Mouse (Mus musculus): ENCODE data around the gene Wipf1.

The Wipf1 gene

DNA sequence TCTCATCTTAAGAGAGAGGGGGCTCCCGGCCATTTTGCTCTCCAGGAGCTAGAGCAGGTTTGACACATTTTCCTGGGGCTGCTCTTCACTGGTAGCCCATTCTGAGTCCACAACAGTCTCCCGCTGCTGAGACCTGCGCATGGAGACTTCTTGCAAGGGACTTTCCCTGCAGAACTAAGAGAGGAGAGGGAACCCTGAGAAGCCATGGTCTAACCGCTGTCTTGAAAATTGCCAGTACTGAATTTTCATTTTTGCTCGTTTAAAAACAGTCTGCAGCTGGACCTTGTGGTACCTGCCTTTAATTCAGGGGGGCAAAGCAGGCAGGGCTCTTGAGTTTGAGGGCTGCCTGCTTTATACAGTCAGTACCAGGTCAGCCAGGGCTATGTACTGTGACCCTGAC is 60.5 kb downstream of the Wipf1 start:
- DNase-seq (ENCODE audit: low read depth, low spot score) = no peak

DNA sequence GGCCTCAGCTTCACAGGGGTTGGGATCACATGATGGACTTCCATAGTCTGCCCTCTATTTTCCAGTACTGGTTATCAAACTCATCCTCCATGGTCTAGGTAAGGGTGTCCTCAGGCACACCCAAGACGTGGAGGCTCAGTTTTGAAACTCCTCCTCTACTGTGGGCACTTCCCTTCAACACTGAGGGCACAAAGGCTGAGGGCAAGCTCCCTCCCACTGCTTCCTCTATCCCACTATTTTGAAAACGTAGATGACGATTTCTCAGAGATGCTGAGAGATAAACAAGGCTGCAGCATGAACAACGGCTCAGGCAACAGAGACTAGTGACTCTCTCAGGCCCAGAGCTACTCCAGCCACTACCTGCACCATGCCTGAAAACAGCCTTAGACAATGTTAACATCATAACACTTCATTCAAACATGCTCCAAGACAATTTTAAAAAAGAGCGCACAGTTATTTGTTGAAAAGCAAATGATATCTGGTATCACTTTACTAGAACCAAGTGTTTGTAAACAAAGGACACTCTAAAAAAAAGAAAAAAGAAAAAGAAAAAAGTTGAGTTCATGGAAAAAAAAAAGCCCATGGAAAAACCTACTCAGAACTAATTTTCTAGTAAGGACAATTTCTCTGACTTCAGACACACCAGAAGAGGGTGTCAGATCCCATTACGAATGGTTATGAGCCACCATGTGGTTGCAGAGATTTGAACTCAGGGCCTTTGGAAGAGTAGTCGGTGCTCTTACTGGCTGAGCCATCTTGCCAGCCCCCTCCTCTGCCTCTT is 62.3 kb downstream of the Wipf1 start:
- no peak for DNase-seq (ENCODE audit: low read depth, low spot score)

DNA sequence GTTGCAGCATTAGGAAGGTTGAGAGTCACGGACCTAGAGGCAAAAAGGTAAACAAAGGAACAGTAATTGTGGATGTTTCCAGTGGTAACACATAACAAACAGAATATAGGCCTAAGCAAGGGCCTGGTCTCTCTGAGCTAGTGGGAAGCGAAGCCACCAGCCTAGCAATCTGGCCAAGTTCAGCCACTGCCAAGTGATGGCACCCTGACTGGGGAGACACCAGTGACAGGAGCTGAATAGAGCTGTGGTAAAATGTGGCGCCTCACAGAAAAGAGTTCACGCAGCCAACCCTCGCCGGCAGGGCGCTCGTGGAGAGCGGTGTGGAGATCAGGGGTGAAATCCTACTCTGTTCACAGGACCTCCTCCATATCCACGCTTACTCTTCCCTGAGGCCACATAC is 63.1 kb downstream of the Wipf1 start:
- DNase-seq (ENCODE audit: low read depth, low spot score) = no peak

DNA sequence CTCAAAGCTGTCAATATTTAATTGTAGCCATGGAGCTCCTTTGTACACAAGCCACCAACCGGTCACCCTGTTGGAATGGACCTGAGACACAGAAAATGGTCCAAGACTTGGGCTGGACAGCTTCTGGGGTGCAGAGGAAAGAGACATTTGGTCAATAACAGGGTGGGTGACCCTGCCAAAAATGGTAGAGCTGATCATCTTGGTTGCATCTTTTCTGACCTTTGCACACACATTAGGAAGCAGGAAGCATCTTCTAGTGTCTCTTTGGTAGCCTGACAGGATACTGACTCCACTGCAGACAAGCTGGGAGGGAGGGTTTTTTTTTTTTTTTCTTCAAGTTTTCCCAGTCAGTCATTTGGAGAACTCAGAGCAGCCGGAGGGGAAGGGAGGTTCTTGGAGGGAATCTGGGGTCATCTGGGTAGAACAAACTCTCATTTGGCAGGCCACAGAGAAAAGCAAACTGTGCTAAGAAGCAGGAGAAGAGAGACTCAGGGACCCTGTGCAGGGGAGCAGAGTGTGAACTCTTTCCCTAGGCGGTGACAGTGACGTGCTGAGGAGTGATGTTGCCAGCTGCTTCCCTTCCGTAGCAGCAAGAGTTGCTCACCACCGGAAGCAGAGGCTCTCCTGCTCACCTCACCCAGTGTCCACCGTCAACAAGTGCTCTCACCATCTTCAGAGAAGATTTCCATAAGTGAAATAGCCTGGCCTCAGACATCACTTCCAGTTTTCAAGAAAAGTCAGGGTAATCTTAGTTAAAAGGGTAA is 65.9 kb downstream of the Wipf1 start:
- DNase-seq (ENCODE audit: low read depth, low spot score) = no peak

DNA sequence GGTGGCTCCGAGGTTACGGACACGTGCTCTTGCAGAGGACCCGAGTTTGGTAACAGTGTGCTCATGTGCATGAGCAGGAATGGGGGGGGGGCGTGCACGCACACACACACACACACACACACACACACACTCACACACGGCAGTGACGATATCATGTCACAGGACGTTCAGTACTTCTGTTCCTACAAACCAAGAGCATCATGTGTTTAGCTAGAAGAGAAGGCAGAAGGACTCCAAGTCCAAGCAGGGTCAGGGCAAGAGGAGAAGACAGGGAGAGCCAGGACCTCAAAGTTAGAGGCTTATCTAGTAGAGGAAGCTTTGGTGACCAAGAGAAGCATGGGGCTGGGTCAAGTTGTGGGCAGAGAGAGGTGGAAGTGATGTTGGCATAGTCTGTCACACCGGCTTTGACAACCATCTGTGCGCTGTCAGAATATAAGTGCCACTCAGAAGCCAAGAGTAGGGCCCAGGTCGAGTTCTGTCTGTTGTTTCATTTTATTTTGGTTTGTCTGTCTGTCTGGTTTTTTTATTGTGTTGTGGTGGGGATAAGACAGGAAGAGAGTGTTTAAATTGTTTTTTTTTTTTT is 66.7 kb downstream of the Wipf1 start:
- no peak for DNase-seq (ENCODE audit: low read depth, low spot score)

DNA sequence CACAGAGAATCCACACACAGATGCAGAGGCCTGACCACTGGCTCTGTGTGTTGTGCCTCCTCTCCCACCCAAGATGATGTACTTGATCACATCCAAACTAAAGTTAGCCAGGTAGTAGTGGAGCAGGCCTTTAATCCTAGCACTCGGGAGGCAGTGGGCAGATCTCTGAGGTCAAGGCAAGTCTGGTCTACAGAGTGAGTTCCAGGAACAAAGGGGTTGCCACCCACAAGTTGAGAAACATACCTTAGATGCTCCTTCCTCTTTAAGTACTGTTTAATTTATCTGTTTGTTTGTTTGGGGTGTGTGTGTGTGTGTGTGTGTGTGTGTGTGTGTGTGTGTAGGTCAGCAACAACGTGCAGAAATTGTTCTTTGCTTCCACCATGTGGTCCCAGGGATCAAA is 67.3 kb downstream of the Wipf1 start:
- DNase-seq (ENCODE audit: low read depth, low spot score) = no peak

DNA sequence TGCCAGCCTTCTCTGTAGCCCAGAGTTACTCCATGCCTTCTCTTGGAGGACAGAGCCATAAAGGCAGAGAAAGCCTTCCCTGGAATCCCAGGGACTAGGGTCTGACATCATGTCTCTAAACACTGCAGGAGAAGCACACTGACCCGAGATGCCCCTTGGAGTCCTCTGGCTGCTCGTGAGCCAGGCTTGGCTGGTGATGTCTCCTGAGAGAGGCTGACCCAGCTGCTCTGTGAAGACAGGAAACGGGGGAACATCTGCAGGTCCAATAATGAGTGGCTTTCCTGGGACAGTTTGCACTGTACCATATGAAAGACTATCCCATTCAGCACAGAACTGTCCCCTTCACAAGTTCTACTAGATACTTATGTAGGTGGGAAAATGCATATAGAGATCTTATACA is 69.4 kb downstream of the Wipf1 start:
- DNase-seq (ENCODE audit: low read depth, low spot score) = no peak

DNA sequence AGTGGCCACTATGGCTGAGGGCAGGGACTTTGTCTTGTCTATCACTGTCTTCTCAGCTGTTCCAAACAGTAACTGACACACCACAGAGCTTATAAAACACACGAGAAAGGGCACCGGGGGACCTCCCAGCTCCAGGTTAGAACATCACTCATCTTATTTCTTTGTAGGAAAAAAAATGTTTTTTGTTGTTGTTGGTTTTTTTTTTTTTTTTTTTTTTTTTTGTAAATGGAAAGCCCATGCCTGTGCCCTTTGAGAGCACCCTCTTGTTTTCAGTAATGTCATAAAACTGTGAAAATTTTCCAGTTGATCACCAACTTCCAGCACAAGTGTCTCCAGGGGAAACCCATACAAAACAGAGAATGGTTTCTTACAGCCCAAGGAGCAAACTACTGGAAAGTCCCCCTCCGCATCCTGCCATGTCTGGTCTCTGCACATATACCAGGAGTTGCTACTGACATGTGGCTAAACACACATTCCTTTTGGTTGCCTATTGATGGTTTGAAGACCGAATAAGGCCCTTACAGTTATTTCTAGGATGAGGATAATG is 69.9 kb downstream of the Wipf1 start:
- no peak for DNase-seq (ENCODE audit: low read depth, low spot score)

DNA sequence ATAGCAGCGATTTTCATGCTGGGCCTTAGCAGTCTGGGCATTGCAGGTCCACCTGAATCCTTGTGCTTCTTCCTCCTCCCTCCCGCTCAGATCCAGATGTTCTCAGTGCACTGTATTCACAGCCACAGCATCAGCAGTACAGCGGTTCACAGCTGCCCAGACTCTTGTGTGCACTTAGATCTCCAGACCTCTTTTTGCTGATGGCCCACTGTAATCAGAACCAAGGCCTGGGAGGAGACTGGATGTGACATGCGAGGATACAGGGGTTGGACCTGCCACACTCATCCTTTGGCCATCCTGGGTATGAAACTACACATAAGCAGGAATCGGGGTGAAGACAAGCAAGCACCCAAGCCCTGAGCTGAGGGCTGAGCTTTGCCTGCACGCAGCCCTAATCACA is 72.6 kb downstream of the Wipf1 start:
- DNase-seq (ENCODE audit: low read depth, low spot score) = no peak

DNA sequence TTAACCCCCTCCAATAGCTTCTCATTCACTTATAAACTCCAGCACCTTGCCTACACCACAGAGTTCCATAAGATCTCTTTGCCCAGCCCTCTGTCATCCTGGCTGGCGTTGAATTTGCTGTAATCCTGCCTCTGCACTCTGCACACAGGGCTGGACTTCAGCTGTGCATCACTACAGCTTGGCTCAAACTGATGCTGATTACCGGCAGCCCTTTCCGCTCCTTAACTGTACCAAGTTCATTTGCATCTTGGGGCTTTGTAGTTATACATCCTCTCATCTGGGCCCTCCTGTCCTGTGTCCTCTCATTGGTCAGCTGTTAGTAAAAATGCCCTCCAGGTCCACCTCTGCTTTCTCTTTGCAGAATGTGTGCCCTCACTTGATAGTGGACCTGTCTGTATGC is 73.4 kb downstream of the Wipf1 start:
- no peak for DNase-seq (ENCODE audit: low read depth, low spot score)

DNA sequence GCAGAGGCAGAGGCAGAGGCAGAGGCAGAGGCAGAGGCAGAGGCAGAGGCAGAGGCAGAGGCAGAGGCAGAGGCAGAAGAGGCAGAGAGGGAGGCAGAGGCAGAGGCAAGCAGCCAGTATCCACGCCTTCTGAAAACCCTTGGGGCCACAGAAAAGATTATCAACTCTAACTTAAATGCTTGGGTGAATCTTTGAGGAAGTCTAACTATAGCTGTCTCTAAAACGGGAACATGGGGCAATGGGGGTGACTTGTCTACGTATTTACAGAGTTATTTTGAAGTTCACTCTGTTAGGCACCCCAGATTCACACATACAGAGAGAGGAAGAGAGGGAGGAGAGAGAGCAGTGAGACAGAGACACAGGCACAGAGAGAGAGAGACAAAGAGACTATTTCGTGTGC is 74.0 kb downstream of the Wipf1 start:
- no peak for DNase-seq (ENCODE audit: low read depth, low spot score)

DNA sequence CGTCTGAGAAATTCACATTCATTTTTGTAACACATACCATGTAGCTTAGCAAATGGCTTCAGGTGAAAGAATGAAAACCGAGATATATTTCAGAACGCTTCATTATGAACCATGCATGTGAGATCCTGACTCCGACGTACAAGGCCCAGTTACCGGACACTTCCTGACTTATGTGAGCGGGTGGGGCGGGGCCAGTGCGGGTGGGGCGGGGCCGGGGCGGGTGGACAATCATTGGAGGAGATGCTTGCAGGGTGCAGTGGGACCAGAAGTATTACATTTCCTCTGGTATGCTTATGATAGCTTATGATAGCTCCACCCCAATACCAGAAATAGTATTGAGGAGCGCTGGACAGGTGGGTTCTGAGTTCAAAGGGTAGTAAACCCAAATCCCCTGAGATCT is 74.9 kb downstream of the Wipf1 start:
- DNase-seq (ENCODE audit: low read depth, low spot score) = peak; percentile 36

DNA sequence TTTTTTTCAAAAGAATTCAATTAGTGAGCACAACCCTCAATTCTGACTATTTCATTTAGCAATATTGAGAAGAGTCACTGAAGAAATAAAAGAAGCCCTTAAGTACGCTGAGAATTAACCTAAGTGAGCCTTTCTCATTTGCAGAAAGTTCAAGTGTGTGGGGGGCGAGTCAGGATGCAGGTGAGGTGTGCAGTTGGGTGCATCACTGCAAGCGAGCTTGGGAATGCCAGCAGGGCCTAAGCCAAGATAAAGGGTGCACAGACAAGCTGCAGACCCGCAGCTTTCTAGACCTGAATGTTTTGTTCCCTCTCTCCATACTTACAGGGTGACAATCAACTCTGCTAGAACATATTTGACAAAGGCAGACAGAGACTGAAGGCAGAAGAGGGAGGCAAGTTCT is 75.3 kb downstream of the Wipf1 start:
- no peak for DNase-seq (ENCODE audit: low read depth, low spot score)

DNA sequence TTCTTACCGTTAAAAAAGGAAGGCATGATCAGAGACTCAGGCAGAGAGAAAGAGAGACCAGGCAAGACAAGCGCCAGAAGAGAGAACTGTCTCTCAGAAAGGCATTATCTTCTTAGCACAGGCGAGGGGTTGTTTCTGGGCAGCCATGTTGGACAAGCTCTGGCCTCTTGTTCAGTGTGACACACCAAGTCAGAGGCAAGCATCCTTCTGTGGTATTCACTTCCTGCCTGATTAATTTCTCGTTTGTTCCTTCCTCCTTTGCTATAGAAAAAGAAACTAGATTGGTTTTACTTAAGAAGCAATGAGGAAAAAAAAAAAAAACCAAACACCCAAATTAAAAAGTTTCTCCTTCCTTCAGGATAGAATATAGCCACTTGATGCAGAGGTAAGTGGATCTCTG is 75.8 kb downstream of the Wipf1 start:
- DNase-seq (ENCODE audit: low read depth, low spot score) = no peak

DNA sequence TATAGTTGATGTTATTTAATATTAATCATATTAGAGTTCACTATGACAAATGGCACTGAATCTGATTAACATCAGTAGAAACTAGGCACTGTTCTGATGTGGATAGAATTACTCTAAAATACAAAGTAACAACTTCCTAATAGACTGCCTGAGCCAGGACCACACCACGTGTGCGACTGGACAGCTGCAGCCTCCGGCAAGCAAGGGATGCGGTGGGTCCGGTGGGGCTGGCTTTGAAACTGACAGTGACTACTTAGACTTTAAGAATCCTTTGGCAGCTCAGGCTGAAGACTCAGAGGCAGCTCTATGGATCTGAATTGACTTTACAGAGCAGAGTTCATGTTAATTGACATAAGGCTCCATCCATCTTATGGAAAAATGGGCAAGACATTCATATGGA is 76.4 kb downstream of the Wipf1 start:
- DNase-seq (ENCODE audit: low read depth, low spot score) = no peak

DNA sequence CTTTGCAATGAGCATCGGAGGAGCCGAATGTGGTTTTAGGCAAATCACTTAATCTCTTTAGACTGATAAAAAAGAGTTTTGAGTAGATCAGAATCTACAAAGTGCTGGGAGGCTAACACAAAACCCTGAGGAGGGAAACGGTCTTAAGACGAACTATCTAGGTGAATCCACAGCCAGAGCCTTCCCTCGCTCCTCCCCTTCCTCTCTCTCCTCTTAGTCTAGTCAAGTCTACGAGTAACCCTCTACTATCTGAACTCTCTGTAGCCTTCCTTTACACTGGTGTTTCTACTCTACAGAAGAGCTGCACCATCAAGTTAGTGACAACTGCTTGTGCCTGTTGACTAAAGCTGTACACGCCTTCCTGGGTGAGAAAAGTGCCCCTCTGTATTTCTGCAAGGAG is 77.0 kb downstream of the Wipf1 start:
- DNase-seq (ENCODE audit: low read depth, low spot score) = no peak

DNA sequence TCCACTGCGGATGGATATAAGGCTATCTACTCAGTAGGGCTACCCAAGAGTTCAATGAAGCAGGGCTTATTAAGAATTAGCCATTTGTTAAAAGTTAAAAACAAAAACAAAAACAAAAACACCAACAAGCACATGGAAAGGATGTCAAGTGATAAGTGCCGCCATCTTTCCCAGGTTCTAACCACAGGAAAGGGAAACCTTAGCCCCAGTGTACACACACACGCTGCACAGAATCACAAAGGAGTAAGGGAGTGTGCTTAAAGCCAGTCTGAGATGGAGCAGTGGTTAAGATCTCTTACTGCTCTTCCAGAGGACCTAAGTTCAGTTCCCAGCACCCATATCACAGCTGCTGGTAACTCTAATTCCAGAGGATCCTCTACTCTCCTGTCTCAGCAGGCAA is 78.0 kb downstream of the Wipf1 start:
- DNase-seq (ENCODE audit: low read depth, low spot score) = no peak

DNA sequence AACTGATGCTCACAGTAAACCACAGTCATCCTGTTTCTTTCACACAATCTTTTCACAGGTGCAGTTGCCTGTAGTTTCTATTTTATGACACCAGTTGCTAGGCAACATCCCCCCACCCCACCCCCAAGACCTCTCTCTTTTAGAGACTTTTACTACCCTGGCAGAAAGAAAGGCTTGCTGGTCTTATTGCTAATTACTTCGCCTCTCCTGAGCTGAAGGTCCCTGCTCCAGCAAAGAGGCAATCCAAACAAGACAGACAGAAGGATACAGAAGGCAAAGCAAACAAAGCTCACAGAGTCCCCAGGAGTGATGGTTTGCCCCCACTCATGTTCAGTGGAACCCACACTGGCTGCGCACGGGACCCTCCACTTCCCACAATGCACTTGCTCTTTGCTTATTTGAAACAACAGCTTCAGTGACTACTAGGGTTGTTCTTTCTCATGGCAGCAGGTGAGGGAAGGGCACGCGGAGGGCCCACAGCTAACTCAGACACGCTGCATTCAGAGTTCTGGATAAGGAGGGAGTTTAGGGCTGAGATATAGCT is 79.3 kb downstream of the Wipf1 start:
- DNase-seq (ENCODE audit: low read depth, low spot score) = peak; percentile 47

DNA sequence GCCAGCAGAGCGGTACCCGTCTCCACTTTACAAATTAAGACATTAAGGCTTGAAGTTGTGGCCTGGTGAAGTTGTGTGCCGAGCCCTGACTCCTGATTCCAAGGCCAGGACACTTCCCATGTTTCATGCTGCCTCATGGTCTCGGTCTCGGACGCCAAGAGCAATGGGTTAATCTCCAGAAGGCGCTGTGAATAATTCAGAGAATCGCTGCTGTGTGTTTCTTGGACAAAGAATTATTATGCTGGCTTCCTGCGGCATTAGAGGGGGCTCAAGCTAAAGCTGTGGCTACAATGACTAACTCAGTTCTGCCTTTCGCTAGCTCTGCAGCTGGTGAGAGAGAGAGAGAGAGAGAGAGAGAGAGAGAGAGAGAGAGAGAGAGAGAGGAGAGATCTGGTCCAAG is 85.5 kb downstream of the Wipf1 start:
- no peak for DNase-seq (ENCODE audit: low read depth, low spot score)

DNA sequence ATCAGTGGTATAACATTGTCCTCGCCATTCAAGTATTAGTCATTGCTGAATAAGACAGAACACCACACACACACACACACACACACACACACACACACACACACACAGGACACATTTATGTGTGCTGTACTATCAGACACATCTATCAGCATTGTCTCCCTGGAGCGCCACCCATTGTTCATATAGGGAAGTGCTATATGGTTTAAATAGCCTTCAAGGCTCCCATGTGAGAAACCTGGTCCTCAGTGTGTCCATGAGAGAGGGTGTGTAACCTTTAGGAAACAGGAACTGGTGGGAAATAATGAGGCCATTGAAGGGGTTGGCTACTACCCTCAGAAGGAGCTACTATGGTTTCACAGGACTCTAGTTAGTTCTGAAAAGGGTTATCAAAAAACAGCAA is 87.5 kb downstream of the Wipf1 start:
- peak; percentile 44 for DNase-seq (ENCODE audit: low read depth, low spot score)

DNA sequence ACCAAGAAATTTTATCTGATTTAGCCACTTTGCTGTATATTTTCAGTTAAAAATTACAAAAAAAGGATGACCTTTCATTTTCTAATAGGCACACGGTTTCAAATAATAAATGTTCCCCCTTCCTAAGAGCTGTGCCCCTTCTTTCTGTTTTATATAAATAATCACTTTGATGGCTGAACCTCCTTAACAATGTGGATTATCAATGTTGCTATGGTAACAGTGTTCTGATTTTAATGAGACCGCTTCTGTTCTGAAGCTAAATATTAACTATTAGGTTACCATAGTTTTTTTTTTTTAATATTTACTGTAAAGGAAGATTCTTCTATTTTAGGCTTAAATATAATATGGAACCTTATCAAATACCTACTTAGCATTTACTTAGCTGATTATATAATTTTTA is 89.2 kb downstream of the Wipf1 start:
- no peak for DNase-seq (ENCODE audit: low read depth, low spot score)

DNA sequence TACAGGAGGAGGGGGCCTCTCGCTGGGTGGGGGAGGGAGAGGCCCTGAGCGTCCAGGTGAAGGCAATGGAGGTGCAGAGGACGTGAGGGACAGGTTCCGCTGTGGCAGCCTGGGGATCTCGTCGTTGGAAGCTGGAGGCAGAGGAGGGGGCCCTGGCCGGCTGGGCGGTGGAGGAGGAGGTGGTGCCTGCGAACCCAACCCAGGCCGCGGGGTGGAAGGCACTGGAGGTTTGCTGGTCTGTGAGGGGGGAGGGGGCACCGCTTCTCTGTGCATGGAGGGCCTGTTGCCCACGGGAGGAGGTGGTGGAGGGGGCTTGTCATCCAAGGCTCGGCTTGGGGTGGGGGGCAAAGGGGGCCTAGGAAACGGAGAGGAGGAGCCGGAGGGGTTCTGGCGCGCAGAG is 92.6 kb downstream of the Wipf1 start:
- peak; percentile 41 for DNase-seq (ENCODE audit: low read depth, low spot score)
